Mouse (Mus musculus): ENCODE results near the gene Vps16. TPM values are rescaled to one million over a fixed set of nuclear protein-coding genes. Genes with fewer than 3 reads are reported as not detected.

Vps16 gene
- total and polyA plus RNA-seq, 3 experiments: 76.7 to 119 (median 113) TPM

DNA sequence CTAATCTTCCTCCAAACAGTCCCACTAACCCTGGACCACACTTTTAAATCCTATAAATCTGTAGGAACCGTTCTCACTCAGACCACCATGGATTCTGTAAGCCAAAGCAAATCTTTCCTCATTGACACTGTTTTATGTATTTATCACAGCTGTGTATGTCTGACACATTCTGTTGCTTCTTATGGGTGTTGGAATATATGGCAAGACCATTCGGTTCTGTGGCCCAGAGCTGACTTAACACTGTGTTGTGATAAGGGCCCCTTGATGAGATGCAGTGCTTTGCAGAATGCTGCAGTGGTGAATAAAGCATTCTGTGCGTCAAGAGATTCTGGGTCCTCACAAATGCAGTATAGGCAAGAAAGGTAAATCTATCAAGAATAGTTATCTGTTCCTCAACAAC, 8.0 kb downstream of the Vps16 start:
- no peaks in the 10 kb centered on the region for H3K9me3 ChIP-seq (replicated peaks; ENCODE audit: low read length)
- in situ Hi-C loops (cut with MboI; ENCODE audit: low pct_ligation_motif_present, low pct_unique_long_range_greater_than_20kb, low sequenced_read_pairs) (no loop called here), dilution Hi-C loops (cut with MboI; ENCODE audit: extremely low pct_ligation_motif_present, extremely low pct_unique_long_range_greater_than_20kb, low sequenced_read_pairs) (no loop called here)
- H3K27me3 ChIP-seq (replicated peaks): no peaks in the 10 kb centered on the region
- TF ChIP-seq UBTF (IDR thresholded peaks at IDR 0.05; ENCODE audit: low read depth, low read length) (no peak), MEF2A (IDR thresholded peaks at IDR 0.05; ENCODE audit: borderline replicate concordance, low read depth, low read length) (no peak), ETS1 (conservative IDR thresholded peaks at IDR 0.05; ENCODE audit: low read depth, low read length) (no peak), PAX5 (IDR thresholded peaks at IDR 0.05; ENCODE audit: low read length) (no peak), BHLHE40 (IDR thresholded peaks at IDR 0.05; ENCODE audit: low read depth, low read length) (no peak)
- peaks cover 74% of the 10 kb centered on the region for H3K79me2 ChIP-seq (replicated peaks; ENCODE audit: control insufficient read depth, extremely low read depth, insufficient read depth, poor library complexity, severe bottlenecking)
- peaks cover 2 to 64% of the 10 kb centered on the region in 2 experiments; a peak in 3 of 4 replicates for H3K4me1 ChIP-seq (ENCODE audit: control insufficient read depth in 1 of 2, insufficient read depth in 2 of 2)
- H3K27ac ChIP-seq (ENCODE audit: insufficient read depth, low read depth): no peak overlapping the region
- no peak for DNase-seq (ENCODE audit: extremely low read depth)
- peaks cover 17 to 67% of the 10 kb centered on the region in 2 experiments for H3K36me3 ChIP-seq (replicated peaks in 1 of 2; ENCODE audit: control insufficient read depth in 1 of 2, insufficient read depth in 1 of 2, low read length in 1 of 2)
- H3K9ac ChIP-seq (ENCODE audit: insufficient read depth, low read depth): no peak overlapping the region
- no peak overlapping the region for H3K4me2 ChIP-seq (ENCODE audit: insufficient read depth, low read depth, poor library complexity, severe bottlenecking)
- H3K4me3 ChIP-seq (replicated peaks in 1 of 3; ENCODE audit: low read depth in 2 of 3, low read length in 2 of 3, poor library complexity in 1 of 3): no peak overlapping the region

DNA sequence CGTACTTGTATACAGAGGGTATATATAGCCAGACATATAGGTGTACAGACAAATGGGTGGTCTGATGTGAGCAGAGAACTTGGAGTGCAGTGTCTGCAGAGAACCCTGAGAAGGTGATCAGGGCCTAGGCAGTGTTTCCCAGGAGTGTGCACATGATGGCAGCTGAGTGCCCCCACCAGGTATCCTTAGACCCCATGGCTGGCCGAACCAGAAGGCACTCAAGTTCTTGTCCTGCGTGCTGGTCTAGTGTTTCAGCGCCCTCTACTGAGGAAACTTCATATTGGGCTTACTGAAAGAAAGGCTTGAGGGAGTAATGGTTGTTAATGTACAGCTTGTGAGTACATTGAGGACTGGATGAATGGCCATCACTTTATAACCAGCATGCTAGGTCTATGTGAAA, 9.0 kb downstream of the Vps16 start:
- TF ChIP-seq CTCF (conservative IDR thresholded peaks at IDR 0.05 in 1 of 2, IDR thresholded peaks at IDR 0.05 in 1 of 2; ENCODE audit: low read depth in 2 of 2, low read length in 2 of 2) (peak; percentile 37 to 82), SMC3 (IDR thresholded peaks at IDR 0.05; ENCODE audit: low read depth, low read length) (peak; percentile 74), RAD21 (IDR thresholded peaks at IDR 0.05; ENCODE audit: low read depth, low read length) (peak; percentile 77), E2F4 (IDR thresholded peaks at IDR 0.05; ENCODE audit: insufficient replicate concordance, low read depth, low read length) (no peak), IRF4 (IDR thresholded peaks at IDR 0.05; ENCODE audit: low read depth, low read length) (0 out of 2 replicates have a peak, but pooled peaks have one; percentile 12)
- DNase-seq (ENCODE audit: extremely low read depth): peak; percentile 61
- H3K4me1 ChIP-seq (ENCODE audit: control insufficient read depth in 1 of 2, insufficient read depth in 2 of 2): peaks cover 2 to 55% of the 10 kb centered on the region in 2 experiments; a peak in 3 of 4 replicates
- H3K79me2 ChIP-seq (replicated peaks; ENCODE audit: control insufficient read depth, extremely low read depth, insufficient read depth, poor library complexity, severe bottlenecking): peaks cover 66% of the 10 kb centered on the region
- no peak overlapping the region for H3K9ac ChIP-seq (ENCODE audit: insufficient read depth, low read depth)
- dilution Hi-C loops (cut with MboI; ENCODE audit: extremely low pct_ligation_motif_present, extremely low pct_unique_long_range_greater_than_20kb, low sequenced_read_pairs): no loop called here
- H3K9me3 ChIP-seq (replicated peaks; ENCODE audit: low read length): no peaks in the 10 kb centered on the region
- in situ Hi-C loops (cut with MboI; ENCODE audit: low pct_ligation_motif_present, low pct_unique_long_range_greater_than_20kb, low sequenced_read_pairs): no loop called here
- no peak overlapping the region for H3K4me2 ChIP-seq (ENCODE audit: insufficient read depth, low read depth, poor library complexity, severe bottlenecking)
- H3K27me3 ChIP-seq (replicated peaks): no peaks in the 10 kb centered on the region
- peaks cover 27 to 68% of the 10 kb centered on the region in 2 experiments for H3K36me3 ChIP-seq (replicated peaks in 1 of 2; ENCODE audit: control insufficient read depth in 1 of 2, insufficient read depth in 1 of 2, low read length in 1 of 2)
- H3K27ac ChIP-seq (ENCODE audit: insufficient read depth, low read depth): no peak overlapping the region
- H3K4me3 ChIP-seq (replicated peaks in 1 of 3; ENCODE audit: low read depth in 2 of 3, low read length in 2 of 3, poor library complexity in 1 of 3): no peak overlapping the region

DNA sequence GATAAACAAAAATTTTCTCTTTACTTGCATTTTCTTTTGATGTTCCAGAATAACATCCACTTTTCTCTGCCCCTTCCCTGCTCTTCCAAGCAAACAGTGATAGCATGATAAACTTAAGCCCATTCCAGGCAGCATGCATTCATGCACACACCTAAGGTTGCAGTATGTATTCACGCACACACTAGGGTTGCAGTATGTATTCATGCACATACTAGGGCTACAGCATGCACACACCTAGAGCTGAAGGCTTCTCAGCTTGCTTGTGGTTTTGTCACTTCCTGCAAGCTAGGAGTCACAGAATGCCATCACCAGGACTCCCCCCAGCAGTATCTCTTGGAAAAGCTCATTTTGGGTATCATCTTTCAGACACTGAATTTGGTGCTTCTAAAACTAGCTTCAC, 12.6 kb downstream of the Vps16 start:
- Histone ChIP-seq H3K4me3 (replicated peaks in 1 of 3; ENCODE audit: low read depth in 2 of 3, low read length in 2 of 3, poor library complexity in 1 of 3) (no peak overlapping the region), H3K79me2 (replicated peaks; ENCODE audit: control insufficient read depth, extremely low read depth, insufficient read depth, poor library complexity, severe bottlenecking) (peaks cover 42% of the 10 kb centered on the region), H3K9me3 (replicated peaks; ENCODE audit: low read length) (no peaks in the 10 kb centered on the region), H3K4me1 (ENCODE audit: control insufficient read depth in 1 of 2, insufficient read depth in 2 of 2) (peaks cover 0 to 25% of the 10 kb centered on the region in 2 experiments; a peak in 3 of 4 replicates), H3K4me2 (ENCODE audit: insufficient read depth, low read depth, poor library complexity, severe bottlenecking) (no peak overlapping the region), H3K27ac (ENCODE audit: insufficient read depth, low read depth) (no peak overlapping the region), H3K36me3 (replicated peaks in 1 of 2; ENCODE audit: control insufficient read depth in 1 of 2, insufficient read depth in 1 of 2, low read length in 1 of 2) (peaks cover 56 to 81% of the 10 kb centered on the region in 2 experiments), H3K27me3 (replicated peaks) (no peaks in the 10 kb centered on the region), H3K9ac (ENCODE audit: insufficient read depth, low read depth) (no peak overlapping the region)
- DNase-seq (ENCODE audit: extremely low read depth): no peak
- in situ Hi-C loops (cut with MboI; ENCODE audit: low pct_ligation_motif_present, low pct_unique_long_range_greater_than_20kb, low sequenced_read_pairs) (no loop called here), dilution Hi-C loops (cut with MboI; ENCODE audit: extremely low pct_ligation_motif_present, extremely low pct_unique_long_range_greater_than_20kb, low sequenced_read_pairs) (no loop called here)
- TF ChIP-seq MAZ (IDR thresholded peaks at IDR 0.05; ENCODE audit: low read depth, low read length): no peak
- peak; percentile 35; the same call in 1 of the 2 replicates for TF ChIP-seq ZKSCAN1 (IDR thresholded peaks at IDR 0.05; ENCODE audit: borderline replicate concordance, low read depth, low read length)
